Mouse (Mus musculus) gastrocnemius, postnatal 4 days (tissue): ENCODE data around the gene Alk. TPM values are rescaled to one million over a fixed set of nuclear protein-coding genes. Genes with fewer than 3 reads are reported as not detected.
A peak's percentile ranks its signal among the peaks of the same experiment; 100 is the strongest.

Experiments used
- DNase-seq, 2 experiments: peaks; one replicate each; pipeline ENCODE4 v3.0.0; 2021 to 2022; ENCODE audit warnings: low spot score in 2 of 2, mixed read lengths in 2 of 2
- total RNA-seq, 2 experiments: library from RNA; stranded (reverse); gene quantifications; 2 replicates each; pipeline ENCODE4 v1.2.3; 2021

The Alk gene
- total RNA-seq, 2 experiments from 2014 or later: 0.37 to 0.47 TPM

DNA sequence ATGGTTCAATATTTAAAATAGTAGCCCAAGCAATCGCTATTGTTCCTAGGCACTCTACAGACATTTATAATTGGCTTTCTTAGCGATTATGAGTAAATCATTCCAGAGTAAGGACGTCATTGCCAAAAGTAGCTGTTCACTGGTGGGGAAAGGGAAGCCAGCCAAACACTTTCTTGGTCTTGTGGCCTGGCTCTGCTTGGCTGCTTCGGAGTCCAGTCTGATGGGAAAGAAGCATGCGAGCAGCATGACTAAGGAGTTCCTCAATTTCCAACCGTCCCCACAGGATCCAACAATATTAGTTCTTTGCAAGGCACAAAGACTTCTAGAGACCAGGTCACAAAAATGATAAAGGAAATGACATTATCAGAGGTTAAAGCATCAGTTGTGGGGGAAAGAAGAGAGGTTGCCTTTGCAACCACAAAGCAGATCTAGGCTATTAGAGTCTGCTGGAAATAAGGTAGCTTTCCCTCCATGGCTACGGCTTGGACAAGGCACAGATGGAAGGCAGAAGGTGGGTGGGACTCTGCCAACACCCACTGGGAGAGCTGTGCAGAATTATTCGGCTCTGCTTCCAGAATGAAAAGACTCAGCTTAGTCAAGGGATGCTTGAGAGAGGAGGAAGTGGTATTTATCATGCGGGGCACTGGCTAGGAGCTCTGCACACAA lies 561.3 kb downstream of the Alk start:
- peak in 1 of 2 experiments; percentile 47 for DNase-seq

DNA sequence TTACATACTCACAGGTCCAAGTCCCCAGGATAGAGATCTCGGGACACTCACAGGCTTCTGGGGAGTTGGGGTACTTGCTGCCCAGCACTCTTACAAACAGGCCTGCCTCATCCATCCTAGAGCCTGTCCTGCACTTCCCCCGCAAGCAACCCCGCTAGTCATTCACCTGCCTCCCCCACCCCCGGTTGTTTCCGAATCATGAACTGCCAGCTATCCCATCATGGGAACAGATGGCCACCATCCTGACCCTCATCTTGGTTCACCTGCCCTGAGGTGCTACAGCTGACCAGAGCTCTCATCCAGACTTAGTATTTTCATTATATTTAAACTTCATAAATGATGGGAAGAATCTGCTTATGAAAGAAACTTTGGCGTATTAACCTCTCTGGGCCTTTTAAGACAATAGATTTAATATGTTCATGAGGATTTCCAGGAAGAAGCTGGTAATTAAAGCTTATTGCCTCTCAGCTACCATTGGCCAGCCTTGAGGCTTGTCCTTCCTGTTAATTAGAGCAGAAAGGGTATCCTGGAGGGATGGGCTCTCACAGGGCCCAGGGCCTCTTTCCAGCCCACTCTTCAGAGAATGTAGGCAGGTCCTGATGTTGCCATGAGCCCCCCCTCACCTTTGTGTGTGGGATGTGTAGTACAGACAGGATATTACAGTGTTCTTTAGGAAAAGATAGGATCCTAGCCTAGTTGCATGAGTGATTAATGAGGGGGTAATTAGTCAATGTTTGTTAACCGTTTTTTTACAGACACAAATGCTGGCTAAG lies 565.1 kb downstream of the Alk start:
- DNase-seq: no peak

DNA sequence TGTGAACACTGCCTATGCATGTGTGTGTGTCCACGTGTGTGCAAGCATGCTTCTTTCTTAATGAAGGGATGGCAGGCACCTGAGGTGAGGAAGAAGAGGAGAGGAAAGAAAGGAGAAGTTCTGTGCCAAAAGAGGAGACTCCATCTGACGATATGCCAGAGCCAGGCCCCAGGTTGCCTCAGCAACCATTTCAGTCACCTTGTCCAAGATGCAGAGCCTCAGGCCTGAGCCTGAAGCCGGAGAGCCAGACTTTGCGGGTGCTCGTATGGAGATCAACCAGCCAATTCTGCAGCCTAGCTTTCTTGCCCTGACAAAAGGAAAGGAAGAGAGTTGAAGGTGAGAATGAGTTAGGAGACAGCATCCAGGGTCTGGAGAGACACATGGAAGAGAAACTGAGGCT lies 566.1 kb downstream of the Alk start:
- DNase-seq: no peak

DNA sequence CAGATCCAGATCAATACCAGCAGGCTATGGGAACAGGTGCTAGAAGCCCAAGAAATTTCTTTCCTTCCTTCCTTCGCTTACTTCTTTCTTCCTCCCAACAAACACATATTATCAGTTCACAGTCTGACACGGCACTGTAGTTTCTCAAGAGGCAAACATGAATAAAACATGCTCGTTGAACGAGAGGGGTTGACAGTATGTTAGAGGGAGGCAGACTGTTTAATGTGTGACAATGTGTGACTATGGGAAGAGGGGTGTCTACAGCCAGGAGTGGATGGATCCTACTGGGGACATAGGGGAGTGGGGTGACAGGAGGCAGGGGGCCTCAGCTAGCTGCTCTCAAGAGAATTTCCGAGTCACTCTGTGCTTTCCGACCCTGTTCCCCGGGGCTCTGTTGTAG lies 573.8 kb downstream of the Alk start:
- no peak for DNase-seq

DNA sequence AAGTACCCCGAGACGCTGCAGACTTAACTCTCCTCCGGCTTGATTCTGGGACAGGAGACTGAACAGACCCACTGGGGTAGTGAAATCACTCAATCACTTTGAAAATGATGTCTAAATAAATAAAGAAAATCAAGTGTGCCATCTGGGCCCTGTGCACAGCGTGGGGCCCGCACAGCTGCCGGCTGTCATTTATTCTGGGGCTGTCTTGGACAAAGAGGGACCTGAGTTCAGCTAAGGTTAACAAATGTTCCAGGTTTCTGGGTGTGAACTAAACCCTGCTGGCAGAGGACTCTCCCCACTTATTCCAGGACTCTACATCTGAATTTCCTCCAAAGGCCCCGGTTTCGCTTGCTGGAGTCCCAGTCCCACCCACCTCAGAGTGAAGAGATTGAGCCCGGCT lies 581.1 kb downstream of the Alk start:
- DNase-seq: no peak

DNA sequence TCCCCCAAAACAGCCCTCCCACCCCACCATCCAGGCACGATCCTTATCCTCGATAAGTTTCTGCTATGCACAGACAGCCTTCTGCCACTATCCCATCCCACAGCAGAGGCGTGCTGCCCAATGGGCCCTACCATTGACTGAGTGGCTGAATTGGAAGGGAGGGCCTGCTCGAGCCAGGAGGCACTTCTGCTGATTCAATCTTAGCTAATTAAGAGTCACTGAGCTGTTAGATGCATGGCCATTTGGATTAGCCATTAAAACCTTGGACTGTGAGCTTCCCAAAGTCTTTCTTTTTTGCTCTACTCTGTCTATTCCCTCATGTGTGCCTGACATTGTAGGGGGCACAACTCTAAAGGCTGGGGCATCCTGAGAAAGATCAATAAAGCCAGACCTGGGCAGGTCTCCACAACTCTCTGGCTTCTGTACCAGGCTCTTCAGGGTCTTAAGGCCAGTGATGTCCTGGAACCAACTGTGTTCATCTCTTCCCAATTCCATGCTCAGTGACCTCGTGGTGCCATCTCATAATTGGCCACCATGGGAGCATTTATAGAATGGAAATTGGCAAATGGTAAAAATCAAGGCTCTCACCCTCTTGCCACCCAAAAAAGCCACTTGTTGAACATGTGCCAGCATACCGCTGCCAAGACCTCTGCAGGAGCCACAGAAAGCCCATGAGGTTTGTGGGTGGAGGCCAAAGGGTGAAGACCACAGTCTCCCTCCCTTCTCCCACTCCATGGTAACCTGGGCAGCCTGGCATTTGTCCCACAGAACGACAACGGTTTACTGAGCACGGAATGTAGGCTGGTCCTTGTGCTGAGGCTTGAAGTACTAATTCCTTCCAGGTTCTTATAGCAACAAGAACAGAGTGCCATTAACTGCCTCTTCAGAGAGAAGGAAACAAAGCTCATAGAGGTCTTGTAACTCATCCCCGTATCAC lies 582.4 kb downstream of the Alk start:
- no peak for DNase-seq

DNA sequence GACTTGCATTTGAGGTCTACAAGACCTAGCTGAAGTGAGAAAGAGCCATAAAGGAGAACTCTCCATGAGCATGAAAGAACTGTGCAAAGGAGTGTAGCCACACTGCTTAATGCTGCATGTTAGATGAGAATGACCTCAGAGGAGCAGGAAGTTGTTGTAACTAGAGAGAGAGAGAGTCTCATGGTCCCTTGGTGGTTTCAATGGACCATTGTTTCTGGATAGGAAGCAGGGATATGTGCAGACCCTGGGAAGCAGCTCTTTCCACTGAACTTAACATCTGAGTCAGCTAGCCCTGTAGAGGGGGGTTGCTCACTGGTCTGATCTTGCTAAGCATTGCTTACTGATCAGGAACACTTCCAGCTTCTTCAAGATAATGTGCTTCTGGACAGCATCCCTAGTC lies 587.1 kb downstream of the Alk start:
- no peak for DNase-seq

DNA sequence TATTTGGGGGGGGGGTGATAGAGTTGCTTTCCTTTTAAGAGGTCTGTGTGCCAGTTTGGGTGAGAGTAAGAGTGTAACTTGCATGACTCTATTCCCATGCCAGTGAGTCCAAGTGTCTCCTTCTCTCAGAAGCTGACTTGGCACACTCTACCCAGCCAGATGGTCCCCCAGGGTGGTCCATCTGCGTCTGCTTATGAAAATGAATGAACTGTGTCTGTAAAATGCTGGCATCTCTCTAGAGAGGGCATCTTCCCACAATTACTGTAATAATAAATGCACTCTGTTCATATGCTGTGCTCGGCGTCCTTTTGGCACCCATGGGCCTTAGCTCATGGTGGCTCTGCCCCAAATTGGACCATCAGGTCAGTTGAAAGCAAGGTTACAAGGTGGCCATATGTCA lies 589.2 kb downstream of the Alk start:
- DNase-seq: no peak

DNA sequence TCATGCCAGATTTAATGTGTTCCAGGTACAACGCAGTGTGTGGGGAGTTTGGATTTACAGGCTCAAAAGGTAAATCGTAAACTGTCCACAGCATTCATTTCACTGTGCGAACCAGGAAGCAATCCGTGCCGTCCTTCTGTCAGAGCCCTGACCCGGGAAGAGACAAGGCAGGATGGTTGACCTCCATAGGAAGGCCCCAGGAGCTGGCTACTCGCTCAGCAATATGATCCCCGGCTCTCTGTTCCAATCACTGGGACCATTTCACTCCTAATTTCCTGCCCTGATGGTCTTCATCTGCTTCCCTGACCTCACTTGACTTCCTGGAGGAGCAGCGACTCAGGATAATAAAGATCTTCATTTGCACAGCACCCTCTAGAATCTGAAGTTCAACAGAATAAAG lies 591.7 kb downstream of the Alk start:
- no peak for DNase-seq

DNA sequence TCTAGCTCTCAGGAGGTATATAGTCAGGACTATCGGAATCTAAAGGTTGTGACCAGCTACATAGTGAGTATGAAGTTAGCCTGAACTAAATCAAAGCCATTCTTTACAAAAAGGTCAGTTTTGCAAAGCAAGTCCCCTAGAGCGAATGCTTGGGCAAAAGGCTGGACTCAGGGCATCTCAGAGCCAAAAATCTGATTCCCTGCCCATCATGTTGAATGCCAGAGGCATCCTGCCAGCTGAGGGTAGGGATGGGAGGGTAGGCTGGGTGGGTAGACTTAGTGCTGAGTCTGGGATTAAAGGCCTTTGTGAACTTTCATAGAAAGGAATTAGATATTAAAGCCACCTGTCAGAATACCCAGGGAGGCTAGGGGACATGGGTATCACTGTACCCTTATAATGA lies 594.6 kb downstream of the Alk start:
- DNase-seq: no peak

DNA sequence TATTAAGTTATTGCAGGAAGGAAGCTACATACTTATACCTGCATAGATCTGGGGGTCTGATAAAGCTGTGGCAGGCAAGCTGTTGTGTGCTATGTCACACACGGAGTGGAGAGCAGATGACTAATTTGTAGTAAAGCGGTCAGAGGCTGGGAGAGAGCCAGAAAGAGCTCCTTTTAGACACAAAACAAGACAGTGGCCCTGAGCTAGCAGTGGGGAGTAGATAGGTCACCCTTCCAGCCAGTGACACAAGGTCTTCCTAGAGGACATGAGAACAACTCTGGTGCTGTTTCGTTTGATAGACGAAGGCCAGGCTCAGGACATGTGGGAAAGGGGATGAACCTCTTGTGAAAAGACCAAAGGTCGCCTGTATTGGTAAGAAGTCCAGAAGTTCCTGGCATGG lies 596.0 kb downstream of the Alk start:
- no peak for DNase-seq

DNA sequence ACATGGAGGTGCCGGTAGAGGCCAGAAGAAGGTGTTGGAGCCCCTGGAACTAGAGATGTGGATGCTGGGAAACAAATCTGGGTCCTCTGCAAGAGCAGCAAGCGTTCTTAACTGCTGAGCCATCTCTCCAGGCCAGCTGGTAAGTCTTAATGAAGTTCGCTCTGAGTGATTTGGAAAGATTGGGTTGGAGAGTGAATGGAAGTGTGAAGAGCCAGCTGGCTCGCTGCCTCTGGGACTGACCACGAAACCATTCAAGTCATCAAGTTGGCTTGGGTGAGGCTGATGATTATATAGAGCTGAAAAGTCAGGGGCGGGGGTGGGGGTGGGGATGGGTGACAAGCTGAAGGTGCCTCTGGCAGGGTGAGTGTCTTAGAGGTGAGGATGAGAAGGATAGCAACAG lies 599.1 kb downstream of the Alk start:
- no peak for DNase-seq

DNA sequence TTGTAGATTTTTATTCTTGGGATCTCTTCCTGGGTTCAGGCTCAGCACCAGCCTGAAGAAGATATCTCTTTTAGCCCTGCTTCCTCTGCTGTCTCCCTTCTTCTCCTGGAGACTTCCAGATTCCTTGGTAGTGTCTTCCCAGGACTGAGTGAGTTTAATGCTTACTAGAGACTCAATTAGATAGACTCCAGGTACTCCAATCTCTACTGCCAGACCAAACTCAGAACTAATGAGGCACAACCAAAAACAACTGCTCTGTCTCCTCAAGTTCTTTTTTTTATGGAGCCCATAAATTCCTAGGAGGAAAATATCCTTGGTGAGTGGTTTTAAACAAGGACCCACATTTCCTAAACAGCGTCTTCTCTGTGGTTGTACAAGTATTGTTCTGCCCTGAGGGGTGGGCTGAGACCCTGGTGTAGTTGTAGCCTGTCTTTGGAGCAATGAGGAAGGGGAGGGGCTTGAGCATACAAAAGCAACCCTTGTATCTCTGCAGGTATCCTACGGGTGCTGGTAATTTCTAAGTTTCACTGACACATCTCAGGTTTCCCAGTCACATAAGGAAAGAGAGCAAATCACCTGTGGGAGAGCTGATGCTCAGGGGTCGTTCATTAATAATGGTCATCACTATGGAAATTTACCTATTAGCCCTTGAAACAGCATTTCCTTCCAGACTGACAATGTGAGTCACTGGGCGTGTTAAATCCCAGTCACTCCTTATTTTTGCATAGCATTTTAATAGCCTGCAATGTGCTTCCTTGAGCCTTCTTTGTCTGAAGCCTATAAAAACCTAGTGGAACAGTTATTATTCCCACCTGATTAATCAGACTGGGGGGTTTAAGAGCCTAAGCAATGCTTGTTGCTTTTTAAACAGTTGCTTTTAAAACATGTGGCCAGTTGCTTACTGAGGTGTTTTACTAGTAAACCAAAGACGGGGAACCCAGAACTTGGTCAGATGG lies 604.6 kb downstream of the Alk start:
- no peak for DNase-seq

DNA sequence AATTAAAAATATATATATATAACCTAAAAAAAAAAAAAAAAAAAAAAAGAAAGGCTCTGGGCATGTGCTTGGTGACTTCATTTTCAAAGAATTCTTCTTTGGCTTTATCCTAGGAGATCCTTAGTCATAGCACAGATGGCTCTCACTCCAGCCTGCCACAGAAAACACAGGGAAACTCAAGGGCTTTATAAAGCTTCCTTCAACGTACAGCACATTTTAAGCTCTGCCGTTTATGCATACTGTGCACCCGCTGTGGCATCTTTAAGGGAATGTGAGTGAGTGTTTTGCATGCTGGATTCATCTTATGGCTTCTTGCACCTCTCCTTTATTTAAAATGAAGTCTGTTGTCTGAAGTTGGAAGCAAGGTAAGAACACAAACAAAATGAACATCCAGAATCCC lies 606.7 kb downstream of the Alk start:
- DNase-seq: no peak

DNA sequence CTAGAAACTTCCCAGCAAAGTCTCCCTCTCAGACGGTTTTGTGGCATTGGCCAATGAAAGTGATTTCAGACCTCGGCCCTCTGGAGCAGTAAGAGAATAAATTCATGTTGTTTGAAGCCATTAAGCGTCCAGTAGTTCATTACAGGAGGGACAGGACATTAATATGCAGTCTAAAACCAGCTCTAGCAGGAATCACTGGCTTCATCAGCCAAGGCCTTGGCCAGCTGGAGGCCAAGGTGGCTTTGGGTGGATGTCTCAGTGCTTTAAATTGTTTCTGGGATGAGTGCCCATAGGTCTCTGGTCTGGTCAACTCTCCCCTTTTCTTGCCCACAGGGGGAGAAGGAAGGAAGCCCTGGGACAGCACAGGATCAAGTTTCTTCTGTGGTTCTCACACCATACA lies 608.9 kb downstream of the Alk start:
- no peak for DNase-seq

DNA sequence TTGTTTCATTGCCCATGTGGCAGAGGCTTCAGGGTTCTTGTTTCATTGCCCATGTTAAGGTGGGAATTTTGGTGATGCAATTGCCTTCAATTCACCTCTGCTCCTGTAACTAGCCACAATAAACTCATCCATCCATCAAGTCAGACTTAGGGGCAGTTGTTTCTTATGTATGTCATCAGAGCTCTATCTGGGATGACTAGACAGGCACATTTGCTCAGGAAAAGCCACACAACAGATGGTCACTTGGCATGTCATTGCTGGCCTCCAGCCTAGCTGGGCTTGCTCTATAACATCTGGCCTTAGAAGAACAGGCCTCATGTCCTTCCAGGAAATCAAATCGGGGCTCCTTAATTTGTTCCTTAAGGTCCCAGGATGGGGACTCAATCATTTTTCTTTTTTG lies 610.3 kb downstream of the Alk start:
- peak in 1 of 2 experiments; percentile 46 for DNase-seq

DNA sequence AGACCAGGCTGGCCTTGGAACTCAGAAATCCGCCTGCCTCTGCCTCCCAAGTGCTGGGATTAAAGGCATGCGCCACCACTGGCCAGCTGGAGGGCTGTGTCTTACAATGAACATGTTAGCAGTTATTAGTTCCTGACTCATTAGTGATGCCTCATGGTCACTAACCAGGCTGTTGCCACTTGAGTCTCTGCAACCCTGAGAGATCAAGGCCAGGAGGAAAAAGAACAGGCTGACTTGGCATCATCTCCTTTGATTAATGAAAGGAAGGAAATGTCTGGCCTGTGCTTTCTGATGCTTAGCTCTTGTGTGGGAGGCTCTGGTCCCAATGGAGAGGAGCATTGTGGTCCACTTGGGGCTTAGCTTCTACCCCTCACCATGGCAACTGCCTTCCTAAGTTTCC lies 611.4 kb downstream of the Alk start:
- DNase-seq: no peak

DNA sequence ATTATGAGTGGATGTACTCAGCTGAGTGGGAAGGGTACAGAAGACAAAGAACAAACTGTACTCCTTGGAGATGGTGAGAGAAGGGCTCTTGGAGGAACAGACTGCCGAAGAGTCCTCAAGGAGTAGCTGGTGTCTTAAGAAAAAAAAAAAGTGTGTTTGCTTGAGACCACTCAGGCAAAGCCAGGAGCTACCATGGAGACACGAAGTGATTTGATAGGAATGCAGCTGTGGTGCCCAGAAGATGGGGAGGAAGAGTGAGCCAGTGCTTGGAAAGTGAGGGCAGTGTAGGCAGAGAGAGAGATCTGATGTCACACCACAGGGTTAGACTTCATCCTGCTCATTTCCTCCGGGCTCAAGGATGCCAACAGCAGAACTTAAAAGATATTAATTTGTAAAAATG lies 613.2 kb downstream of the Alk start:
- no peak for DNase-seq

DNA sequence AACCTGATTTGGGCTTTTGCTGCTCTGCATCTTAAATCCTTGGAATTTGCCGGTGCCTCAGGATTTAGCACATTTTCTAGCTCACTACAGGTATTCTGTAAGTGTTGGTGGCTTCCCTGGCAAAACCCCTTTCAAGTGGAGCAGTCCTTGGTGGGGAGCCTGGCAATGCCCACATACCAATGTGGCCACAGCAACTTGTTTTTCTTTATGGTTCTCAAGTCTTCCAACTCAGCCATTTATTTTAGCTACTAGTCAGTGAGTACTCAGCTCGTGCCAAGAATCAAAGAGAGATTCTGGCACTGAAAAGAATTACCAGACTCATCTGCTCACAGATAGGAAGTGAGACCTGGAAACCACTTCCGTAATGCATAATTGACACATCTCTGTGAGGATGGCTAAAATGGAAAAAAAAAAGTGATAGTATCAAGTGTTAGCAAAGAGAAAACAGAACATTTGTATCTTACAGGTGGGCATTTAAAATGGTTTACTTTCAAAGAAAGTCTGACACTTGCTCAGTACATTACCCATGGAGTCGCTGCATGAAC lies 614.2 kb downstream of the Alk start:
- DNase-seq: no peak

DNA sequence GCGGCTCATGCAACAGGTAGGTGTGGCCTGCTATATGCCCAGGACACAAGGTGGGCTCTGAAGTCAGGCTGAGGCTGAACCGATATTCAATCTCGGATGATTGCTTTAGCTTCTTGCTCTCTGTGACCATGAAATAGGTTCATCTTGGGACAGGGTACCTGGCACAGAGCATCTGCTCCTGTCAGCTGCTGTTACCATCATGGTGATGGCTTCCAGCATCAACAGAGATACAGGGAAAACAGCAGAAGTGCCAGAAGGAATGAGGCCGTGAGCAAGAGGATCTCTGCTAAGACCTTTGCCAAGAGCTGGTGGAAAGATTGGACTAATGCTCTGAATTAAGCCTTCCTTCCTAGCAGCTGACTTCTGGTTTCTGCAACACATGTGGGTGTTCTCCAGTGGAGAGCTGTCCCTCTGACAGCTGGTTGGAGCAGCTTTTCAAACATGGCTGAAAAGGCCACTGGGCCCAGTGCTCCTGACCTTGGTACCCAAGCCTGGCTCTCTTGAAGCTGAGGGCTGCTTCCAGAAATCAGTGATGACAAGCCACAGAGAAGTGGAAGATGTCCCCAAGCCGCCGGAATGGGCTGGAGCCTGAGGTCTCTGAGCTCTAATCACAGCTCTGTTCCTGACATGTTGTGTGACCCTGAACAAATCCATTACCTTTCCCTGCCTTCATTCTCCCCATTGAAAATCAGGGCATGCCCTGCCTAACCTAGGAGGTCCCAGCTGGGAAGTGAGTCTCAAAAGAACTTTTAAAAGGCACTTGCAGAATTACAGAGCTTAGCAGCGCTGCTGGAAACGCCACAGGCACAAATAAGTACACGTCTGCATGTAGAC lies 615.5 kb downstream of the Alk start:
- DNase-seq: no peak
